Mouse (Mus musculus): ENCODE data around the gene Sds. TPM values are rescaled to one million over a fixed set of nuclear protein-coding genes. Genes with fewer than 3 reads are reported as not detected.

Gene Sds
- total RNA-seq, 4 experiments from 2014 or later = 0.45 to 0.99 (median 0.60) TPM

GRCm38 (mm10) chr5:120439887-120440670 lies 36.2 kb upstream of the Sds start:
- no peak for DNase-seq (ENCODE audit: low spot score in 2 of 2)

- peak; percentile 59 to 69 for DNase-seq (ENCODE audit: low spot score in 2 of 2)
Observed at GRCm38 (mm10) chr5:120440733-120441132, 35.6 kb upstream of the Sds start.

GRCm38 (mm10) chr5:120447305-120447704 lies 29.0 kb upstream of the Sds start:
- DNase-seq (ENCODE audit: low spot score in 2 of 2) = no peak

GRCm38 (mm10) chr5:120454756-120455337 lies 21.5 kb upstream of the Sds start:
- no peak for DNase-seq (ENCODE audit: low spot score in 2 of 2)

GRCm38 (mm10) chr5:120456253-120456652 lies 20.1 kb upstream of the Sds start:
- no peak for DNase-seq (ENCODE audit: low spot score in 2 of 2)

GRCm38 (mm10) chr5:120456841-120457554 lies 19.3 kb upstream of the Sds start:
- DNase-seq (ENCODE audit: low spot score in 2 of 2) = no peak

- DNase-seq (ENCODE audit: low spot score in 2 of 2) = no peak
Observed at GRCm38 (mm10) chr5:120457628-120458027, 18.7 kb upstream of the Sds start.

- DNase-seq (ENCODE audit: low spot score in 2 of 2) = no peak
Observed at GRCm38 (mm10) chr5:120459133-120459532, 17.2 kb upstream of the Sds start.

GRCm38 (mm10) chr5:120461902-120462301 lies 14.4 kb upstream of the Sds start:
- DNase-seq (ENCODE audit: low spot score in 2 of 2) = no peak

GRCm38 (mm10) chr5:120464321-120464720 lies 12.0 kb upstream of the Sds start:
- no peak for DNase-seq (ENCODE audit: low spot score in 2 of 2)

- DNase-seq (ENCODE audit: low spot score in 2 of 2) = no peak
Observed at GRCm38 (mm10) chr5:120465062-120465461, 11.3 kb upstream of the Sds start.

- DNase-seq (ENCODE audit: low spot score in 2 of 2) = no peak
Observed at GRCm38 (mm10) chr5:120465860-120466259, 10.5 kb upstream of the Sds start.

- DNase-seq (ENCODE audit: low spot score in 2 of 2) = no peak
Observed at GRCm38 (mm10) chr5:120467026-120467425, 9.3 kb upstream of the Sds start.

- DNase-seq (ENCODE audit: low spot score in 2 of 2) = no peak
Observed at GRCm38 (mm10) chr5:120468336-120468735, 8.0 kb upstream of the Sds start.

- DNase-seq (ENCODE audit: low spot score in 2 of 2) = no peak
Observed at GRCm38 (mm10) chr5:120468830-120469229, 7.5 kb upstream of the Sds start.

GRCm38 (mm10) chr5:120471538-120471937 lies 4.8 kb upstream of the Sds start:
- no peak for DNase-seq (ENCODE audit: low spot score in 2 of 2)

- no peak for DNase-seq (ENCODE audit: low spot score in 2 of 2)
Observed at GRCm38 (mm10) chr5:120472770-120473169, 3.6 kb upstream of the Sds start, which contains the start of gene Sdsl. Gene Sdsl (minus strand): TSS chr5:120472810.

- DNase-seq (ENCODE audit: low spot score in 2 of 2) = no peak
Observed at GRCm38 (mm10) chr5:120473361-120473760, 3.0 kb upstream of the Sds start.

GRCm38 (mm10) chr5:120475861-120476260 lies 465 bp upstream of the Sds start:
- no peak for DNase-seq (ENCODE audit: low spot score in 2 of 2)

GRCm38 (mm10) chr5:120477993-120478392 lies 1.7 kb downstream of the Sds start:
- DNase-seq (ENCODE audit: low spot score in 2 of 2) = no peak

GRCm38 (mm10) chr5:120479538-120479937 lies 3.2 kb downstream of the Sds start:
- no peak for DNase-seq (ENCODE audit: low spot score in 2 of 2)

GRCm38 (mm10) chr5:120481205-120481604 lies 4.9 kb downstream of the Sds start:
- no peak for DNase-seq (ENCODE audit: low spot score in 2 of 2)
